Mouse (Mus musculus) urinary bladder, adult 2 months (tissue): ENCODE data around the gene Prickle1. TPM values are rescaled to one million over a fixed set of nuclear protein-coding genes. Genes with fewer than 3 reads are reported as not detected.

ENCODE experiments used
- DNase-seq: peaks from one replicate; pipeline ENCODE4 v3.0.0; 2022; ENCODE audit warnings: low spot score
- polyA plus RNA-seq: library from polyadenylated mRNA; depleted of rRNA; stranded (reverse); fragments of >200 nt; gene quantifications from 2 replicates; pipeline ENCODE4 v1.2.3, GENCODE M21; 2012

Gene Prickle1
- polyA plus RNA-seq, 1 experiment: 16.3 TPM

GRCm38 (mm10) chr15:93594888-93595698, 598 bp downstream of the Prickle1 start:
- peak; percentile 34 for DNase-seq

- DNase-seq: no peak
Observed at GRCm38 (mm10) chr15:93594296-93594887, 1.3 kb downstream of the Prickle1 start.

- DNase-seq: no peak
Observed at GRCm38 (mm10) chr15:93592596-93592995, 3.1 kb downstream of the Prickle1 start.

DNA sequence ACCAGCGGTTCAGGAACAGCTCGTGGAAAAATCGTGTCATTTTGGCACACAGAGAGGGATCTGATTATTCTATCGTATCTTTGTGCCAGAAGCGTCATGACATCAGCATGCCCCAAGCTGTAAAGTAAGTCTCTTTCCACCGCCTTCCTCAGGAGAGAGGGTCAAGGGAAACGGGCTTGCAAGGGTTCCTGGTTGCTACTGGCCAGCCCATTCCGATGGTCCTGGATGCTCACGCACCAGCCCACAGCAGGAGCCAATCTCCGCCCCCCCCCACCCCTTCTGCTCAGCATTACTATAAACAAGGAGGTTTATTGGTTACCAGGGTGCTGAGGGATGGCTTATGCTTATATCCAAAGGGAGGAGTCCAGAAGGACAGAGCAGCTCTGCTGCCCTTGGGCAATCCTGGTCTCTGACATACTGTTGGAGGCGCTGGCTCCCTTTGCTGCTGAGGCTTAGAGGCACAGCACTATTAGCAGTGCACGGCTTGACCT, 3.8 kb downstream of the Prickle1 start:
- no peak for DNase-seq

- no peak for DNase-seq
Observed at GRCm38 (mm10) chr15:93591371-93591770, 4.3 kb downstream of the Prickle1 start.

GRCm38 (mm10) chr15:93588401-93588800, 7.3 kb downstream of the Prickle1 start:
- DNase-seq: no peak

DNA sequence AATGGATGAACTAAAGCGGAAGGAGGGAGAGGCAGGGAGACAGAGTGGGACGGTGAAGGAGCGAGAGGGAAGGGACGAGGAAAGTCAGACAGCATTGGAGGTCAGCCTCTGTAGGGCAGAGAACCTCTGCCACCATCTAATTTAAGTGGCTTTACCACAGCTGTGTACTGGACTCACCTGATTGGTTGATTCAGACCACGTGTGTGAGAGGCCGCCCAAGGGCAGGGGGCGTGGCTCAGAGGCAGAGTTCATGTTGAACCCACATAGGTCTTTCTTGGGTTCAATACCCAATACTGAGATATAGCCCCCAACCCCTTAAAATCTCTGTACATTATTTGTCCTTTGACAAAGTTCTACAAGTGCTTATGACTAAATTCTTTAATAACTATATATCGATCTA, 8.0 kb downstream of the Prickle1 start:
- DNase-seq: no peak

- no peak for DNase-seq
Observed at GRCm38 (mm10) chr15:93583051-93583450, 12.6 kb downstream of the Prickle1 start.

DNA sequence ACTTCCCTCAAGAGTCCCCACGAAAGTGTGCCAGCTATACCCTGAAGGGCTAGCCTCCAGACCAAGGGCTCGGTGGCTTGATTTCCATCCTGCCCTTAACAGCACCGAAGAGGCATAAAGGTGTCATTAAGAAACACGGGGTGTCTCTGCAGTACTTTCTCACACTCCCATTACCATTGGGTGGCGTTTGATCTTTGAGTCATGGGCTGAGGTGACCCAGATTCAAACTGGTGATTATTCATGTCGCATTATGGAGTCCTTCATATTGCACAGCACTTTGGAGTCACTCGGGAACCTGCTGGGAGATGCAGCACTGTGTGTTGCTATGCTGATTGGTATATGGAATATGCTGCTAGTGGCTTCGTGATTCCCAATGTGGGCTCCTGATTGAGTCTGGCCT, 14.0 kb downstream of the Prickle1 start:
- no peak for DNase-seq

- no peak for DNase-seq
Observed at GRCm38 (mm10) chr15:93579899-93580298, 15.8 kb downstream of the Prickle1 start.

GRCm38 (mm10) chr15:93579100-93579499, 16.6 kb downstream of the Prickle1 start:
- no peak for DNase-seq

DNA sequence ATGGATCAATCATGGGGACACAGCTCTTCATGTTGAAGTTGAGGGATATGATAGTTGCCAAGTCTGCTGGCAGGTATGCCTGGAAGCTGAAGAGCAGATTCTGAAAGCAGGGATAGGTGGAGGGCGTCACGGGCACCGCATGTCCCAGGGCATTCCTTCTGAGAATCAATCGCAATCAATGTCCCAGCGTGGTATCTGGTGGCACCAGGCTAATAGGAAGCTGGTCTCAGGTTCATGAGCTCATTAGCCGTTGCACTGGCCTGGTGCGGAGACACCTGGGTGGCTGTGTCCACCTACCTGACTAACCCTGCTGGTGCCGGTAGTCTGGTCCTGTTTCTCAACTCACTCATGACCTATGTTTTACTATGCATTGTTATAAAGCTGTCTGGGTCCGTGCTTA, 19.3 kb downstream of the Prickle1 start:
- no peak for DNase-seq

DNA sequence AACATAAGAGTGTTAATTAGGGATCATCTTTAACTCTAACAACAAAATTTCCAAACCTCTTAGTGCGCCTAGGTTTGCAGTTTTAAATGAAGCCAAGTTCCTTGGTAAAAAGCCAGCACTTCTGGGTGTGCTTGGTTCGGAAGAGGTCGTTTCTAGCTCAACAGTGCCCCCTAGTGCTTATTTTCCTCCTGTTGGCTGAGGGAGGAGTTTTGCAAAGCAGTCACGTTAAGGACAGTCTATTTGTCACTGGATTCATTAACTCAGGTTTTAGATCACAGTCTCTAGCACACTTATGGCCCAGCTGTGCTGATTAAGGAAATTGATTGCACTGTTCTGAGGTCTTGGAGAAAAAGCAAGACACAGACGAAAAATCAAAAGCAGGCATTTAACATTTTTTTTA, 19.8 kb downstream of the Prickle1 start:
- no peak for DNase-seq

GRCm38 (mm10) chr15:93572889-93573288, 22.8 kb downstream of the Prickle1 start:
- DNase-seq: no peak

GRCm38 (mm10) chr15:93570881-93571495, 24.7 kb downstream of the Prickle1 start:
- no peak for DNase-seq

DNA sequence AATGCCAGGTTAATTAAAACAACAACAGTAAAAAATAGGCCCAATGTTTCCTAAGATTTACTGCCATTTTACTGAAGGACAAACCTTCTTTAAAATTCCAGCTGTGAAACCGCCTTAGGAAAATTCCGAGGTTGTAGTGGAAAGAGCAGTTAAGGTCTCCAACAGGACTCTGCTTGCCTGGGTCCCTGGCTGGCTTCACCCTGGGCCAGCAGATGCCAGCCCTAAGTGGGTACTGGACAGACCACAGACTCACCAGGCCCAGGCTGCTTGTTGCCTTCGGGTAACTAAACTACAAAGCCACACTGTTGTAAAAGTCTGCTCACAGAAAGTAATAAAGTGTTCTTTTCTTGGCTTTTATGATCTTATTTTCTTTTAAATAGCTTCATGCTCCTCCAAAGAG, 26.8 kb downstream of the Prickle1 start:
- DNase-seq: no peak

DNA sequence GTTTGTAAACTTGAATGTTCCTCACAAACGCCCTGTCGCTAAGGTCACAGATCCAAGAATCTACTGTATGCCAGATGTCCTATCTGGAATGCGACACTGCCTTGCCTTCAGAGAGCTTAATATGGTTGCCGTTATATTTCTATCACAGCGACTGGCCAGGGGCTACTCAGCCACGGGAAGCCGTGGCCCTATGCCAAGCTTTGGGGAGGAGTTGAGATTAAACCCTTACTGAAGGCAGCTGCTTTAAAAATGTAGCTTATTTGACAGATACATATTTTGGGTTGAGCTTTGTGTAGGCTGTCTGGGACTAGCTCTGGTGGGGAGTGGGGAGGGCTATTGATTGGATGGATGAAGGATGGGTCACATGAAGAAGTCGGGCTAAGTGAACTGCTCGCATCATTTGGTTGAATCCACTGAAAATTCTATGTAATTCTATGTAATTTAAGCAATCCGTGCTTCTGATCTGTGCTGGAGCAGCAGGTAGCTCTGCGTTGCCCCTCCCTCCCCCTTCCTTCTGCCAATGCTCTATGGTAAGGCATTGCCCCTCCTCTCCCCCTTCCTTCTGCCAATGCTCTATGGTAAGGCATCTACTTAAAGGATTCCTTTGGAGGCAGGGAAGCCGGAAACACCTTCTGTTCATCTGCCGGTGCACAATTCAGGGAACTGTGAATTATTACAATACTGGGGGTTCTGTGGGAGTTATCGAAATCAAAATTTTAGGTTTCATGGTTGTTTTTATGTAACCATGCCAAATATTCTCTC, 28.0 kb downstream of the Prickle1 start:
- DNase-seq: no peak

DNA sequence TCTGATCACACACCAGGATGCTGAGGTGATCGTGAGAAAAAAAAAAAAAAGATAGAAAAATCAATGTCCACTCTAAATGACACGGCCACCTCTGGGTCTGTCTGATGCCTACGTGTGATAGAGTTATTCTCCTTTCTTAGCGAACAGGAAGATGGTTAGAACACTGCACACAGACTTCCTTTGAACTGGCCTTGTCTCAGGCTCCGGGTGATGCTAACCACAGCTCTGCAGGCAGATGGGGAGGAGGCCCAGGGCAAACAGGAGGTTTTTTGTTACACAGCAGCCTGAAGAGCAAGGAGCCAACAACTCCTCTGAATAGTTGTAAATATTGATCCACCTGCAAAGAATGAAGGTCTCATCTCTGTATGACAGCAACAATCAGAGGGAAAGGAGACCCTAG, 32.2 kb downstream of the Prickle1 start:
- DNase-seq: no peak

DNA sequence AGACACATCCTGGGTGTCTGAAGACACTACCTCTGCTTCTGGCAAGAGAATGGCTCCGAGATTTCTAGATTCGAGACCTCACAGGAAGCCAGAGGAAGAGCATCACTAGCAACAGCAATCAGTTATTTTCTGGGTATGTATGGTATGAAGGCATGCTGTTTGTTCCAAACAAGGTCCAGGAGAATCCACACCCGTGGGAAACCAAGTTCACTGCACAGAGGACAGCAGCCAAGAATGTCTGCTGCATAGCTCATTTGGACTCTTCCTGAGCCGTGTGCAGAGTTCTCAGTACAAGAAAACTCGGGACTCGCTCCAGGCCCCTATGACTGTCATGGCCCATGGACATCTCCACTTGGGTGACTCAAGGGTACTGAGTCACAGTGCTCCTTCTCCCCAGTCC, 34.2 kb downstream of the Prickle1 start:
- no peak for DNase-seq

DNA sequence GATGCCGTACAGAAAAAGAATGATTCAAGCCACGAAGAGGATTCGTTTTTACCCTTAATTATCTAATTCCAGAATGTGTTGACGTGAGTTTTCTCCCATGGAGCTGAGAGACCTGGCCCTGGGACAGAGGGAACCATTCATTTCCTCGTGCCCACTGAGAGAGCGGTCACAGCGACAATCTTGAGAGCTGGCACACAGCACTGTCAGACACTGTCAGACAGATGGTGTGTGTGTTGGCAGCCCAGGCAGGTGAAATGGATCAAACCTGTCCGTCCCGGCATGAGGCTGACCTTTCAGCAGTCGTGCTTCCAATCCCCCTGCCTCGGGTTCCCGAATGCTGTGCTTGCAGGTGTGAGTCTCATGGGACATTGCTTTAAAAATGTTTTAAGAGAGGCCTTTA, 37.3 kb downstream of the Prickle1 start:
- DNase-seq: no peak

GRCm38 (mm10) chr15:93555719-93556118, 40.0 kb downstream of the Prickle1 start:
- DNase-seq: no peak

DNA sequence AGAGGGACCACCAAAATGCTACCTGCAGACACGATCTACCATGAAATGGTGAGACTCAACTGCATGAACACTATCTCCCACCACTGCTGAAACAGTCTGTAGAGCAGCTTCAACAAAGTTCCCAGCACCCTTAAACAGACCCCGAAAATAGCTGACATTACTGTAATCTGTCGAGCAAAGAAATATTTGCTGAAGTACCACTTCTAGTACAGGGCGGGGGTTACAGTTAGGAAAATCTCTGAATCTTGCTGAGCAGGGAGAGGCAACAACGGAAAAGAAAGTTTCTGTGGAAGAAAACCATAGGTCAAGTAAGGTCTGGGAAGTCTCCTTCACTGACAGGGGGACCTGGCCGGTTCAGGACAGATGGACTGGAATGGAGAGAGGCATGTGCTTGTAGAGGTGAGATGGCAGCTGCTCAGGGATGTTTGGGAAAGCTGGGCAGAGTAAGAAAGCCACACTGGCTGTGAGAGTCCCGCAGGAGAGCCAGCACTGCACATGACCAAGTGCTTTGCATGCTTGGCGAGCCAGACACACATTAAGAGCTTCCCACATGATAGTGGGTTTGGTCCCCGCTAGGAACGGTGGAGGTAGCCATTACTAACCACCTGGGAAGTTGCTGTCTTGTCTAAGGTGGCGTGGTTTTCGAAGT, 41.4 kb downstream of the Prickle1 start:
- DNase-seq: no peak
